Mouse (Mus musculus): ENCODE data around the gene Tmem150b.

GRCm38 (mm10) chr7:4723508-4723907, 1.5 kb downstream of the Tmem150b start:
- no peak for TF ChIP-seq CTCF (IDR thresholded peaks at IDR 0.05; ENCODE audit: insufficient read depth, low read depth, low read length)
- no peak for TF ChIP-seq POLR2A (IDR thresholded peaks at IDR 0.05; ENCODE audit: insufficient read depth, low read depth, low read length)

Measured in olfactory bulb, adult 2 months (tissue).